ENCODE assay signal across 8 mouse cellular contexts in genomic region chr5:38260107-38260682, GRCm38 (mm10). TPM values are rescaled to one million over a fixed set of nuclear protein-coding genes. Genes with fewer than 3 reads are reported as not detected.
DNase-seq lines count a peak whose midpoint lies in the region; ATAC-seq and TF ChIP-seq lines count a peak whose summit lies in the region.

Gene Tmem128 (plus strand): TSS chr5:38260185.

- peaks cover 3 to 14% of the 10 kb centered on the region in 2 experiments; a peak in 3 of 4 replicates for H3K4me1 ChIP-seq in MEL (ENCODE audit: control insufficient read depth in 1 of 2, insufficient read depth in 2 of 2, low read length in 2 of 2)
- H3K4me1 ChIP-seq in forebrain, embryonic 16.5 days (replicated peaks; ENCODE audit: control insufficient read depth, insufficient read depth, low read length) = peaks cover 5% of the 10 kb centered on the region
- 0 out of 2 replicates have a peak, but pooled peaks cover 4% of the 10 kb centered on the region for H3K4me1 ChIP-seq in lung, embryonic 14.5 days (ENCODE audit: insufficient read depth)
- H3K4me1 ChIP-seq in thymus, adult 2 months (replicated peaks; ENCODE audit: control insufficient read depth, insufficient read depth, low read length) = peaks cover 6% of the 10 kb centered on the region; the same call in 1 of the 2 replicates

- peak within 1 kb of the TSS; percentile 85 for H3K9ac ChIP-seq in MEL (ENCODE audit: control insufficient read depth, low read depth, low read length, poor library complexity, severe bottlenecking)
- H3K9ac ChIP-seq in forebrain, embryonic 16.5 days (replicated peaks; ENCODE audit: low read depth, low read length) = peak within 1 kb of the TSS; percentile 89
- H3K9ac ChIP-seq in lung, embryonic 14.5 days = peak within 1 kb of the TSS; percentile 63

- under 1% methylated on average over 40 of the region's 40 CpGs for WGBS in forebrain, embryonic 16.5 days
- under 1% methylated on average over 40 of the region's 40 CpGs for WGBS in lung, embryonic 14.5 days
- under 1% methylated on average over 40 of the region's 40 CpGs for WGBS in thymus, adult 2 months

- peak within 1 kb of the TSS; percentile 96 for H3K4me2 ChIP-seq in forebrain, embryonic 16.5 days (ENCODE audit: low read length)
- H3K4me2 ChIP-seq in lung, embryonic 14.5 days = peak within 1 kb of the TSS; percentile 78

- peaks cover 14% of the 10 kb centered on the region for H3K79me2 ChIP-seq in MEL (ENCODE audit: control insufficient read depth, insufficient read depth, low read length, poor library complexity)

- no peaks in the 10 kb centered on the region for H3K27me3 ChIP-seq in MEL (ENCODE audit: control insufficient read depth in 1 of 2, insufficient read depth in 2 of 2, low read length in 2 of 2)
- H3K27me3 ChIP-seq in forebrain, embryonic 16.5 days (replicated peaks; ENCODE audit: control insufficient read depth, insufficient read depth, low read length) = no peaks in the 10 kb centered on the region
- H3K27me3 ChIP-seq in lung, embryonic 14.5 days (ENCODE audit: insufficient read depth, low read length) = no peaks in the 10 kb centered on the region
- H3K27me3 ChIP-seq in thymus, adult 2 months (ENCODE audit: control insufficient read depth, insufficient read depth, low read length) = no peaks in the 10 kb centered on the region

- H3K9me3 ChIP-seq in MEL (replicated peaks; ENCODE audit: insufficient read depth, low read length) = no peaks in the 10 kb centered on the region
- H3K9me3 ChIP-seq in forebrain, embryonic 16.5 days (ENCODE audit: control insufficient read depth, low read length) = no peaks in the 10 kb centered on the region
- H3K9me3 ChIP-seq in lung, embryonic 14.5 days (ENCODE audit: low read depth, low read length) = no peaks in the 10 kb centered on the region

- TF ChIP-seq EP300 in MEL (IDR thresholded peaks at IDR 0.05; ENCODE audit: low read depth in 1 of 2, low read length in 2 of 2) = no peak

- peak; percentile 86 for DNase-seq in MEL (ENCODE audit: low read depth, low spot score)
- peak; percentile 62 to 83 for DNase-seq in cerebellum, adult 18-20 months
- DNase-seq in heart, postnatal 36 days = peak; percentile 71 to 84
- DNase-seq in layer of hippocampus, adult 2 months (ENCODE audit: low spot score in 2 of 2) = peak; percentile 34 to 68
- peak; percentile 86 for DNase-seq in lung, embryonic 14.5 days
- peak; percentile 48 for DNase-seq in thymus, adult 2 months

- ATAC-seq in forebrain, embryonic 16.5 days = peak; percentile 81
- ATAC-seq in lung, embryonic 14.5 days (ENCODE audit: insufficient read depth) = peak; percentile 77
- ATAC-seq in neutrophil, adult 5-6 weeks (ENCODE audit: extremely low read depth, insufficient number of reproducible peaks, low FRiP score, poor library complexity, severe bottlenecking) = peak; percentile 77

- H3K27ac ChIP-seq in MEL (ENCODE audit: control insufficient read depth, low read depth, low read length) = peak within 1 kb of the TSS; percentile 87
- peak within 1 kb of the TSS; percentile 74 for H3K27ac ChIP-seq in forebrain, embryonic 16.5 days (ENCODE audit: low read length)
- peak within 1 kb of the TSS; percentile 94 for H3K27ac ChIP-seq in layer of hippocampus, adult 2 months
- peak within 1 kb of the TSS; percentile 78 for H3K27ac ChIP-seq in lung, embryonic 14.5 days (ENCODE audit: low read depth)
- peak within 1 kb of the TSS; percentile 49 for H3K27ac ChIP-seq in thymus, adult 2 months (ENCODE audit: control insufficient read depth, insufficient read depth, low read length)

- TF ChIP-seq RAD21 in MEL (IDR thresholded peaks at IDR 0.05; ENCODE audit: low read depth, low read length) = no peak

- no peak for TF ChIP-seq CTCF in MEL (IDR thresholded peaks at IDR 0.05 in 2 of 3, conservative IDR thresholded peaks at IDR 0.05 in 1 of 3; ENCODE audit: control insufficient read depth in 1 of 3, insufficient read depth in 1 of 3, low read depth in 2 of 3, low read length in 3 of 3, poor library complexity in 1 of 3, severe bottlenecking in 1 of 3)
- TF ChIP-seq CTCF in layer of hippocampus, adult 2 months (conservative IDR thresholded peaks at IDR 0.05) = no peak
- TF ChIP-seq CTCF in lung, embryonic 14.5 days (IDR thresholded peaks at IDR 0.05; ENCODE audit: low read depth) = no peak
- no peak for TF ChIP-seq CTCF in thymus, adult 2 months (IDR thresholded peaks at IDR 0.05; ENCODE audit: borderline replicate concordance, control insufficient read depth, extremely low read depth, insufficient read depth, low read length, poor library complexity)

- H3K4me3 ChIP-seq in MEL (ENCODE audit: control insufficient read depth in 1 of 2, insufficient read depth in 1 of 2, low read depth in 2 of 2, low read length in 2 of 2) = peak within 1 kb of the TSS; percentile 75 to 88
- peak within 1 kb of the TSS; percentile 96 for H3K4me3 ChIP-seq in forebrain, embryonic 16.5 days (replicated peaks; ENCODE audit: low read length)
- H3K4me3 ChIP-seq in layer of hippocampus, adult 2 months = peak within 1 kb of the TSS; percentile 99
- H3K4me3 ChIP-seq in lung, embryonic 14.5 days (ENCODE audit: low read depth, low read length) = peak within 1 kb of the TSS; percentile 59
- peak within 1 kb of the TSS; percentile 94 for H3K4me3 ChIP-seq in thymus, adult 2 months (ENCODE audit: control insufficient read depth, insufficient read depth, low read length)

- peak; percentile 97 to 98 for TF ChIP-seq POLR2A in MEL (IDR thresholded peaks at IDR 0.05; ENCODE audit: control insufficient read depth in 1 of 2, insufficient read depth in 1 of 2, low read depth in 1 of 2, low read length in 2 of 2, poor library complexity in 1 of 2)
- peak; percentile 74 for TF ChIP-seq POLR2A in thymus, adult 2 months (IDR thresholded peaks at IDR 0.05; ENCODE audit: control insufficient read depth, extremely low read depth, insufficient read depth, low read length, poor library complexity)

- peaks cover 2 to 15% of the 10 kb centered on the region in 2 experiments for H3K36me3 ChIP-seq in MEL (ENCODE audit: control insufficient read depth in 1 of 2, insufficient read depth in 2 of 2, low read length in 2 of 2)
- H3K36me3 ChIP-seq in forebrain, embryonic 16.5 days (ENCODE audit: control insufficient read depth, insufficient read depth) = peaks cover 22% of the 10 kb centered on the region
- H3K36me3 ChIP-seq in lung, embryonic 14.5 days (ENCODE audit: insufficient read depth) = peaks cover 30% of the 10 kb centered on the region
- peaks cover 24% of the 10 kb centered on the region for H3K36me3 ChIP-seq in thymus, adult 2 months (ENCODE audit: control insufficient read depth, insufficient read depth, low read length)

- intact Hi-C loops in heart, postnatal 36 days (cut with DNase I) = no loop called here

TF ChIP-seq in MEL, 35 proteins besides CTCF, POLR2A, EP300 and RAD21:
- TF ChIP-seq ZMIZ1 (IDR thresholded peaks at IDR 0.05; ENCODE audit: low read depth, low read length) = peak; percentile 67
- TF ChIP-seq UBTF (IDR thresholded peaks at IDR 0.05; ENCODE audit: borderline replicate concordance, insufficient read depth, low read depth, low read length) = 0 out of 2 replicates have a peak, but pooled peaks have one; percentile 68
- no peak for TF ChIP-seq MYB (IDR thresholded peaks at IDR 0.05; ENCODE audit: low read depth, low read length)
- peak; percentile 82 for TF ChIP-seq ELF1 (IDR thresholded peaks at IDR 0.05; ENCODE audit: low read depth, low read length)
- TF ChIP-seq NELFE (IDR thresholded peaks at IDR 0.05; ENCODE audit: low read depth, low read length) = peak; percentile 94
- peak; percentile 61; the same call in 1 of the 2 replicates for TF ChIP-seq MXI1 (IDR thresholded peaks at IDR 0.05; ENCODE audit: low read depth, low read length)
- TF ChIP-seq POLR2AphosphoS2 (IDR thresholded peaks at IDR 0.05; ENCODE audit: low read length) = peak; percentile 92
- TF ChIP-seq TCF12 (IDR thresholded peaks at IDR 0.05; ENCODE audit: low read depth, low read length) = peak; percentile 49; the same call in 1 of the 2 replicates
- TF ChIP-seq USF2 (IDR thresholded peaks at IDR 0.05; ENCODE audit: borderline replicate concordance in 1 of 2, insufficient read depth in 1 of 2, low read depth in 1 of 2, low read length in 2 of 2) = no peak
- peak; percentile 41; the same call in 1 of the 2 replicates for TF ChIP-seq KAT2A (conservative IDR thresholded peaks at IDR 0.05; ENCODE audit: low read depth, low read length)
- no peak; the same call in 1 of the 2 replicates for TF ChIP-seq RCOR1 (IDR thresholded peaks at IDR 0.05; ENCODE audit: low read depth, low read length)
- TF ChIP-seq SMC3 (IDR thresholded peaks at IDR 0.05; ENCODE audit: low read depth, low read length) = no peak
- peak; percentile 86 for TF ChIP-seq HCFC1 (IDR thresholded peaks at IDR 0.05; ENCODE audit: low read depth, low read length)
- no peak for TF ChIP-seq ZNF384 (IDR thresholded peaks at IDR 0.05; ENCODE audit: low read depth, low read length)
- peak; percentile 90 for TF ChIP-seq SIN3A (IDR thresholded peaks at IDR 0.05; ENCODE audit: low read length)
- no peak for TF ChIP-seq MAFK (IDR thresholded peaks at IDR 0.05; ENCODE audit: borderline replicate concordance, low read depth, low read length)
- TF ChIP-seq MYC (IDR thresholded peaks at IDR 0.05; ENCODE audit: low read depth, low read length) = 0 out of 2 replicates have a peak, but pooled peaks have one; percentile 19
- TF ChIP-seq E2F4 (IDR thresholded peaks at IDR 0.05; ENCODE audit: borderline replicate concordance, low read depth, low read length) = peak; percentile 38; the same call in 1 of the 2 replicates
- TF ChIP-seq NRF1 (IDR thresholded peaks at IDR 0.05; ENCODE audit: insufficient read depth, low read depth, low read length, poor library complexity, severe bottlenecking) = no peak
- peak; percentile 29; the same call in 1 of the 2 replicates for TF ChIP-seq MAX (IDR thresholded peaks at IDR 0.05; ENCODE audit: low read length)
- peak; percentile 38; the same call in 1 of the 2 replicates for TF ChIP-seq ETS1 (IDR thresholded peaks at IDR 0.05; ENCODE audit: low read depth, low read length)
- peak; percentile 84 for TF ChIP-seq TBP (IDR thresholded peaks at IDR 0.05; ENCODE audit: low read depth, low read length)
- no peak for TF ChIP-seq CHD2 (IDR thresholded peaks at IDR 0.05; ENCODE audit: low read length)

RNA-seq across cellular contexts. Expression of gene Tmem128, which starts in this region (rescaled TPM):
- 76.4 and 78.9 TPM in 2 replicates for total RNA-seq in MEL (2012; rRNA removed)
- 10 to 100 TPM in 1 of 2 experiments, not detected in 1; 55.9 TPM for polyA plus RNA-seq in MEL (2012; ENCODE audit: insufficient read depth in 1 of 2, insufficient read length in 2 of 2, low read depth in 1 of 2, low replicate concordance in 2 of 2, missing spikeins in 1 of 2)
- polyA plus RNA-seq in forebrain, embryonic 16.5 days (2015; fragmentation: Nextera tagmentation; extraction: Ambion mirVana) = 88.5 and 94.4 TPM in 2 replicates
- 10 to 100 TPM; 15.6 to 15.8 TPM for total RNA-seq in heart, postnatal 36 days (2021)
- 10 to 100 TPM; 30.1 to 32.8 TPM for total RNA-seq in layer of hippocampus, adult 2 months (2021)
- 78.9 and 80.4 TPM in 2 replicates for polyA plus RNA-seq in lung, embryonic 14.5 days (2014; fragmentation: Nextera tagmentation; extraction: Ambion mirVana)
- total RNA-seq in neutrophil, adult 5-6 weeks (2017) = 37.0 TPM in 2 replicates
- polyA plus RNA-seq in thymus, adult 2 months (2012; rRNA removed) = 43.8 and 57.1 TPM in 2 replicates

Comparison
In these comparisons a context has a peak if more than half of its experiments do, and no peak if none do; other contexts are left out.
1. Peak in every context shown above with its lines: DNase-seq, ATAC-seq, H3K4me3 ChIP-seq and H3K27ac ChIP-seq.